Mouse (Mus musculus) myocyte (in vitro differentiated cells): Measurements from ENCODE around the gene Wbp4.

Experiments
- CEBPB ChIP-seq: IDR thresholded peaks from 2 replicates; pipeline ENCODE4 v1.6.1; 2011; ENCODE audit warnings: mild to moderate bottlenecking, moderate library complexity; ENCODE audit not compliant: poor library complexity, insufficient read depth, severe bottlenecking
- E2F4 ChIP-seq: IDR thresholded peaks from one replicate; pipeline ENCODE4 v1.6.1; 2011; ENCODE audit warnings: mild to moderate bottlenecking, control low read depth, moderate library complexity; ENCODE audit not compliant: insufficient read depth
- MAX ChIP-seq: IDR thresholded peaks from one replicate; pipeline ENCODE4 v1.6.1; 2011; ENCODE audit warnings: low read depth, mild to moderate bottlenecking, control low read depth
- MYOD1 ChIP-seq, 3 experiments: IDR thresholded peaks; one replicate each; pipeline ENCODE4 v1.6.1; 2011; ENCODE audit warnings: control low read depth in 2 of 3, low read depth in 2 of 3, mild to moderate bottlenecking in 2 of 3, moderate library complexity in 1 of 3; ENCODE audit not compliant: insufficient read length in 2 of 3, control insufficient read depth in 1 of 3
- MYOG ChIP-seq, 3 experiments: IDR thresholded peaks; one replicate each; pipeline ENCODE4 v1.6.1; 2011; ENCODE audit warnings: control low read depth in 2 of 3, low read depth in 2 of 3, mild to moderate bottlenecking in 2 of 3; ENCODE audit not compliant: insufficient read length in 2 of 3, control insufficient read depth in 1 of 3, insufficient read depth in 1 of 3
- POLR2A ChIP-seq: IDR thresholded peaks from one replicate; pipeline ENCODE4 v1.6.1; 2011; ENCODE audit warnings: low read depth, mild to moderate bottlenecking, control low read depth, moderate library complexity; ENCODE audit not compliant: insufficient read length
- POLR2AphosphoS2 ChIP-seq: IDR thresholded peaks from one replicate; pipeline ENCODE4 v1.6.1; 2011; ENCODE audit warnings: low read depth, control low read depth; ENCODE audit not compliant: insufficient read length
- REST ChIP-seq: IDR thresholded peaks from one replicate; pipeline ENCODE4 v1.6.1; 2011; ENCODE audit warnings: mild to moderate bottlenecking, control low read depth, moderate library complexity; ENCODE audit not compliant: insufficient read depth, insufficient read length
- SRF ChIP-seq: IDR thresholded peaks from one replicate; pipeline ENCODE4 v1.6.1; 2011; ENCODE audit warnings: low read depth; ENCODE audit not compliant: control insufficient read depth, insufficient read length
- TCF12 ChIP-seq: IDR thresholded peaks from one replicate; pipeline ENCODE4 v1.6.1; 2011; ENCODE audit warnings: mild to moderate bottlenecking, control low read depth; ENCODE audit not compliant: poor library complexity, insufficient read depth, severe bottlenecking
- TCF3 ChIP-seq: IDR thresholded peaks from one replicate; pipeline ENCODE4 v1.6.1; 2011; ENCODE audit warnings: low read depth, control low read depth; ENCODE audit not compliant: insufficient read length
- USF1 ChIP-seq: IDR thresholded peaks from one replicate; pipeline ENCODE4 v1.6.1; 2011; ENCODE audit warnings: low read depth, mild to moderate bottlenecking, control low read depth, moderate library complexity

DNA sequence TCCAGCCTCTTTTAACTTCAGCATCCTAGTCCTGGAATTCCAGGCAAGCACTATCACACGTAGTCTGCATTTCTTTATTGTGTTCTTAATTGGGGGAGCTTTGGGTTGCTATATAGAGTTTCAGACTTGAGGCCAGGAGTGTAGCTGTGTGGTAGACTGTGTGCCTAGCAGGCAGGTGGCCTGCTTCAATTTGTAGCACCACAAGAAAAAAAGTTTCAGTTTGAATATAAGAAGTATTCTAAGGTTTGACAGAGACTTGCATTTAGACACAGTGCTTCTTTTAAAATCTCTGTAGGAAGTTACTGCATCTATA, 38.3 kb upstream of the Wbp4 start:
- TF ChIP-seq POLR2A (no peak), TCF12 (no peak), MAX (no peak), REST (no peak), USF1 (no peak), MYOG (IDR thresholded peaks at IDR 0.05; ENCODE audit: control insufficient read depth in 1 of 3, insufficient read depth in 1 of 3, insufficient read length in 2 of 3, low read depth in 2 of 3) (no peak), SRF (no peak), CEBPB (no peak), MYOD1 (IDR thresholded peaks at IDR 0.05; ENCODE audit: control insufficient read depth in 1 of 3, insufficient read length in 2 of 3, low read depth in 2 of 3) (no peak), POLR2AphosphoS2 (no peak), E2F4 (no peak), TCF3 (no peak)
